In the genomic region with DNA sequence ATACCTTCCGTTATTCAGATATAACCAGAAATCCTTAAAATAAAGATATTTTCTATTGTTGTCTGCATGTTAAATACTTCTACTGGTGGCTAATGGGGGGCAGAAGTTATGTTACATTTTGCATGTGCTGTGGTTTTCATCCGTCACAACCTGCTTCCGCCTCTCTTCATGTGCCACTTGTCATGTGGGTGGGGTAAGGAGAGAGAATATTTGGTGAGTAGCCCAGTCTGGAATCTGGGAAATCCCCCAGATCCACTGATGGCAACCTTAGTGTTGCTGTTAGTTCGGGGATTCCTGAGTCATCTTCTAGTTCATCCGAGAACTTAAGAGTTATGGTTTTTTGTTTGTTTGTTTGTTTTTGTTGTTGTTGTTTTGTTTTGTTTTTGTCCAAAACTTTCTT, we compare ENCODE assay signal across 21 mouse cellular contexts.
"Had no signal": no experiment of that assay in that cellular context is flagged by ENCODE, and none has a peak within 500 bp of the region (broad histone marks: within the 10 kb centered on the region; RNA-seq: fewer than 3 reads in every experiment).

No protein-coding gene starts in this region.

- H3K4me1 ChIP-seq: heart, embryonic 13.5 days; heart, embryonic 15.5 days; hindbrain, embryonic 13.5 days; hindbrain, embryonic 15.5 days; liver, embryonic 12.5 days had no signal

- H3K27ac ChIP-seq: heart, adult 2 months; heart, embryonic 13.5 days; heart, embryonic 15.5 days; hindbrain, embryonic 13.5 days; hindbrain, embryonic 15.5 days; hindbrain, postnatal 0 days; layer of hippocampus, adult 2 months; left cerebral cortex, adult 2 months; limb, embryonic 10.5 days; limb, embryonic 12.5 days; liver, embryonic 12.5 days had no signal

- H3K27me3 ChIP-seq: heart, embryonic 13.5 days; heart, embryonic 15.5 days; hindbrain, embryonic 13.5 days; hindbrain, embryonic 15.5 days; liver, embryonic 12.5 days had no signal

- ATAC-seq: hindbrain, postnatal 0 days; intestine, embryonic 16.5 days; liver, embryonic 12.5 days had no signal

- H3K4me3 ChIP-seq: heart, adult 2 months; heart, embryonic 13.5 days; heart, embryonic 15.5 days; hindbrain, embryonic 13.5 days; hindbrain, embryonic 15.5 days; layer of hippocampus, adult 2 months; left cerebral cortex, adult 2 months; limb, embryonic 10.5 days; limb, embryonic 12.5 days; liver, embryonic 12.5 days had no signal

- H3K36me3 ChIP-seq: heart, embryonic 13.5 days; heart, embryonic 15.5 days; hindbrain, embryonic 13.5 days; hindbrain, embryonic 15.5 days; limb, embryonic 10.5 days; limb, embryonic 12.5 days; liver, embryonic 12.5 days had no signal

- H3K9me3 ChIP-seq: heart, embryonic 13.5 days; heart, embryonic 15.5 days; hindbrain, embryonic 13.5 days; hindbrain, embryonic 15.5 days; limb, embryonic 10.5 days; limb, embryonic 12.5 days; liver, embryonic 12.5 days had no signal

- DNase-seq: gastrocnemius, postnatal 14 days; gastrocnemius, postnatal 36 days; heart, adult 2 months; heart, postnatal 14 days; heart, postnatal 36 days; kidney, adult 11 months; kidney, adult 8-10 months; kidney, postnatal 10 days; kidney, postnatal 25 days; kidney, postnatal 4 days had no signal
